Mouse (Mus musculus) kidney, adult 11 months (tissue): Measurements from ENCODE around the gene Uap1l1.

Source experiments
- DNase-seq: peaks from one replicate; pipeline ENCODE4 v3.0.0; 2022

The Uap1l1 gene

GRCm38 (mm10) chr2:25310969-25311368 is 54.5 kb downstream of the Uap1l1 start:
- no peak for DNase-seq

- no peak for DNase-seq
Observed at GRCm38 (mm10) chr2:25310180-25310579, 55.3 kb downstream of the Uap1l1 start.
